Mouse (Mus musculus): ENCODE measurements around the gene Gm20696. TPM values are rescaled to one million over a fixed set of nuclear protein-coding genes. Genes with fewer than 3 reads are reported as not detected.
A peak's percentile ranks its signal among the peaks of the same experiment; 100 is the strongest.

Gene Gm20696
- polyA plus RNA-seq, 1 experiment from 2014 or later: 4.4 TPM

- ATAC-seq (ENCODE audit: low FRiP score): no peak
- Histone ChIP-seq H3K27ac (no peak overlapping the region), H3K4me3 (no peak overlapping the region), H3K36me3 (no peaks in the 10 kb centered on the region), H3K9ac (no peak overlapping the region), H3K27me3 (0 out of 2 replicates have a peak, but pooled peaks cover 2% of the 10 kb centered on the region), H3K9me3 (replicated peaks) (no peaks in the 10 kb centered on the region; the same call in 1 of the 2 replicates), H3K4me1 (no peaks in the 10 kb centered on the region), H3K4me2 (replicated peaks) (no peak overlapping the region)
- WGBS: 90% methylated on average over 5 of the region's 5 CpGs
These were observed 17.4 kb upstream of the Gm20696 start for GRCm38 (mm10) chr6:99683974-99684373.

- no peak overlapping the region for H3K9ac ChIP-seq
- no peak overlapping the region for H3K4me2 ChIP-seq (replicated peaks)
- H3K27me3 ChIP-seq: no peaks in the 10 kb centered on the region
- H3K9me3 ChIP-seq (replicated peaks): no peaks in the 10 kb centered on the region
- ATAC-seq (ENCODE audit: low FRiP score): no peak
- H3K4me1 ChIP-seq: no peaks in the 10 kb centered on the region
- 75% methylated on average over 11 of the region's 11 CpGs for WGBS
- no peak overlapping the region for H3K4me3 ChIP-seq
- no peaks in the 10 kb centered on the region for H3K36me3 ChIP-seq
- H3K27ac ChIP-seq: no peak overlapping the region
These were observed 11.5 kb upstream of the Gm20696 start for GRCm38 (mm10) chr6:99678108-99678507.

DNA sequence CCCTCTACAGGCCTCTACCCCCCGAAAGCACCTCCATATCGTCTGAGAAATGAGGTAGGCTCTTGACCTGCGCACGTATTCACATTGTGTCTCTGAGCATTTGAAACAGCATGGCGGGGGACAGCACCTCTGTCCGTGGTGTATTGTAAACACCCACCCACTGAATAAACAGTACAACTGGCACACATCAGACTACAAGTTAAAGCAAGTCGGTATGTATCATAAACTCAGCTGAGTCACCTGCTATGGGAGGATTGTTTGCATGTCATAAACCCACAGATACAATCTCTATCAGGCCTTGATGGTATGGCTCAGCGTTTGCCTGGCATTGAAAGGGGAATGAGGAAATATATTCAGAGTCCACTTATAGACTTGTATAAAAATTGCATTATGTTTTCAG, 10.7 kb upstream of the Gm20696 start:
- no peaks in the 10 kb centered on the region for H3K27me3 ChIP-seq
- ATAC-seq (ENCODE audit: low FRiP score): no peak
- H3K4me1 ChIP-seq: no peaks in the 10 kb centered on the region
- no peak overlapping the region for H3K4me2 ChIP-seq (replicated peaks)
- H3K9me3 ChIP-seq (replicated peaks): no peaks in the 10 kb centered on the region
- no peak overlapping the region for H3K4me3 ChIP-seq
- no peak overlapping the region for H3K27ac ChIP-seq
- WGBS: 90% methylated on average over 8 of the region's 8 CpGs
- no peaks in the 10 kb centered on the region for H3K36me3 ChIP-seq
- H3K9ac ChIP-seq: no peak overlapping the region

GRCm38 (mm10) chr6:99674482-99674881, 7.9 kb upstream of the Gm20696 start:
- ATAC-seq (ENCODE audit: low FRiP score): no peak
- H3K4me2 ChIP-seq (replicated peaks): no peak overlapping the region

GRCm38 (mm10) chr6:99671768-99672167, 5.2 kb upstream of the Gm20696 start:
- H3K4me2 ChIP-seq (replicated peaks): no peak overlapping the region
- peaks cover 28% of the 10 kb centered on the region for H3K4me1 ChIP-seq
- no peak for ATAC-seq (ENCODE audit: low FRiP score)
- H3K9me3 ChIP-seq (replicated peaks): no peaks in the 10 kb centered on the region
- no peaks in the 10 kb centered on the region for H3K36me3 ChIP-seq
- no peaks in the 10 kb centered on the region; the same call in 1 of the 2 replicates for H3K27me3 ChIP-seq
- H3K9ac ChIP-seq: no peak overlapping the region
- H3K27ac ChIP-seq: no peak overlapping the region
- 71% methylated on average over 3 of the region's 3 CpGs for WGBS
- no peak overlapping the region for H3K4me3 ChIP-seq

More at GRCm38 (mm10) chr6:99674482-99674881, 7.9 kb upstream of the Gm20696 start:
- Histone ChIP-seq H3K4me3 (no peak overlapping the region), H3K27ac (no peak overlapping the region), H3K4me1 (peaks cover 13% of the 10 kb centered on the region), H3K9ac (no peak overlapping the region), H3K27me3 (no peaks in the 10 kb centered on the region), H3K36me3 (no peaks in the 10 kb centered on the region), H3K9me3 (replicated peaks) (no peaks in the 10 kb centered on the region)
- WGBS: 79% methylated on average over 4 of the region's 4 CpGs

DNA sequence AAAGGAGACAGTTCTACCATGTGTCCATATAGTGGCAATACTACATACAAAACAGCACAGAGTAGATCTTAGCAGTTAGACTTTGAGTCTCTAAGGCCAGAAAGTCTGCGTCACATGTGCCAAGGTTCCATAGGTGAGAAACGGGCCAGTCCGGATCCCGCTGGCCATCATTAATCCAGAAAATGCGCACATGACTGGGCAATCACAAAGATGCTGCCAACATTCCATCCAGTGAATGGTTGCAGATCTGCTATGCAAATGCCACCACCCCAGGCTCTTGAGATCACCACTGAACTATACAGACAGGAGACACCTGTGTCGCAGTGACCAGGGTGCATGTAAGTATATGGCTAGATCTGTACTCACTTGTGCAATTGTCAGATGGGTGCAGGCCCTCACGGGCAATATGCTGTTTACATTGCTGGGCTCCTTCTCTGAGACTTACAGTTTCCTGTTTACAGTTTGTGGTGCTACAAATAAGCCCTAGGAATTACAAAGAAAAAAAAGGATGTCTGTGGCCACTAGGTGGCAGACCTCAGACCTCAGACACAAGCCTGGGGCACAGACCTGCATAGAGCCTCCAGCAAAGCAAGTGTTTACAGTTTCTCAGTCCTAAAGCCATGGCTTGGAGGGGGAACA, 4.0 kb upstream of the Gm20696 start:
- Histone ChIP-seq H3K4me2 (replicated peaks) (no peak overlapping the region), H3K4me1 (peaks cover 34% of the 10 kb centered on the region), H3K9me3 (replicated peaks) (no peaks in the 10 kb centered on the region), H3K9ac (no peak overlapping the region), H3K27ac (peak overlapping the region; percentile 48; the same call in 1 of the 2 replicates), H3K4me3 (no peak overlapping the region), H3K27me3 (no peaks in the 10 kb centered on the region; the same call in 1 of the 2 replicates), H3K36me3 (no peaks in the 10 kb centered on the region)
- WGBS: 64% methylated on average over 7 of the region's 7 CpGs
- no peak for ATAC-seq (ENCODE audit: low FRiP score)

- ATAC-seq (ENCODE audit: low FRiP score): peak; percentile 76
- H3K27ac ChIP-seq: peak overlapping the region; percentile 48
These were observed 3.1 kb upstream of the Gm20696 start for GRCm38 (mm10) chr6:99669481-99670325.

DNA sequence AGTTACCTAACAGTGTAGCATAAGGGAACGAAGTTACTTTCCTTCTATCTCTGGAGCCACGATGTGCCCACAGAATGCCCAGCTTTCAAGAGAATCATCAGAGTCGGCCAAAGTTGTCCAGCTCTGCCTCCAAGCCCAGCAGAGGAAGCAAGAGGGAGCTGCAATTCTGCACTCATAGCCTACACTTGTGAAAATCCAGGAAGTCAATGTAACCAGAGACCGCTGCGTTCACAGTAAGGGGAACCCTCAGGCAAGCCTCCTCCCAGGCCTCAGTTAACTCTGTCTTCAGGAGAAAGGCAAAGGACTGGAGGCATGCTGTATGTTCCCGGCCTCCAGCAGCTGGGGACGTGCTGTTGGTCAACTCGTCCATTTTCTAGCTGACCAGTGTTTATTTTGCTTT, 693 bp upstream of the Gm20696 start:
- no peaks in the 10 kb centered on the region for H3K36me3 ChIP-seq
- H3K27ac ChIP-seq: peak overlapping the region; percentile 82
- H3K4me1 ChIP-seq: peaks cover 43% of the 10 kb centered on the region
- H3K4me3 ChIP-seq: peak overlapping the region; percentile 82; the same call in 1 of the 2 replicates
- H3K9me3 ChIP-seq (replicated peaks): no peaks in the 10 kb centered on the region
- peak overlapping the region; percentile 90 for H3K4me2 ChIP-seq (replicated peaks)
- peaks cover 15% of the 10 kb centered on the region for H3K27me3 ChIP-seq
- ATAC-seq (ENCODE audit: low FRiP score): no peak
- H3K9ac ChIP-seq: no peak overlapping the region
- 35% methylated on average over 8 of the region's 8 CpGs for WGBS

More at GRCm38 (mm10) chr6:99669481-99670325, 3.1 kb upstream of the Gm20696 start:
- no peaks in the 10 kb centered on the region for H3K36me3 ChIP-seq
- peak overlapping the region; percentile 24 for H3K4me2 ChIP-seq (replicated peaks)
- peaks cover 38% of the 10 kb centered on the region for H3K4me1 ChIP-seq
- H3K9ac ChIP-seq: no peak overlapping the region
- peaks cover 4% of the 10 kb centered on the region; the same call in 1 of the 2 replicates for H3K27me3 ChIP-seq
- no peak overlapping the region for H3K4me3 ChIP-seq
- WGBS: 19% methylated on average over 5 of the region's 5 CpGs
- no peaks in the 10 kb centered on the region for H3K9me3 ChIP-seq (replicated peaks)

- Histone ChIP-seq H3K27ac (peak overlapping the region; percentile 82; the same call in 1 of the 2 replicates), H3K27me3 (peaks cover 15% of the 10 kb centered on the region), H3K36me3 (no peaks in the 10 kb centered on the region), H3K9me3 (replicated peaks) (no peaks in the 10 kb centered on the region), H3K4me2 (replicated peaks) (peak overlapping the region; percentile 90), H3K4me3 (peak overlapping the region; percentile 82), H3K9ac (peak overlapping the region; percentile 82), H3K4me1 (peaks cover 50% of the 10 kb centered on the region)
- WGBS: 31% methylated on average over 16 of the region's 16 CpGs
- 0 out of 2 replicates have a peak, but pooled peaks have one; percentile 6 for ATAC-seq (ENCODE audit: low FRiP score)
These were observed 910 bp downstream of the Gm20696 start for GRCm38 (mm10) chr6:99665457-99666317.

DNA sequence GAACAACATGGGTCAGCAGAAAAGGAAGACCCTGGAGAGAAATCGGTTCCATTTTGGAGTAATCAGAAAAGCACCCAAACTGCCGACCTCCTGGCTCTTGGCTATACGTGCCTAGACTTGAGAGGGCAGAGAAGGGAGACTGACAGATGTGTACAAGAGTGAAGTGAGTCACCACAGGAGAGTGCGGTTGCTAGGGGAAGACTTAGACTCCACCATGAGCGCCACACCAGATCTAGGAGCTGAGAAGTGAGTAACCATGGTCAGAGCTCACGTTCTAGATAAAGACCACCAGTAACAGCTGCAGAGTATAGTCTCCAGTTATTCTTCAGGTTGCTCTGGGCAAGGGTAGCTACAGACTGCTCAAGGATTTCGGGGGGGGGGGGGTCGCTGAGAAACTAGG, 3.4 kb downstream of the Gm20696 start:
- H3K36me3 ChIP-seq: no peaks in the 10 kb centered on the region
- H3K27ac ChIP-seq: no peak overlapping the region
- no peaks in the 10 kb centered on the region for H3K9me3 ChIP-seq (replicated peaks)
- WGBS: 81% methylated on average over 8 of the region's 8 CpGs
- ATAC-seq (ENCODE audit: low FRiP score): no peak
- H3K9ac ChIP-seq: no peak overlapping the region
- H3K27me3 ChIP-seq: peaks cover 15% of the 10 kb centered on the region
- H3K4me3 ChIP-seq: no peak overlapping the region
- H3K4me2 ChIP-seq (replicated peaks): no peak overlapping the region
- H3K4me1 ChIP-seq: peaks cover 38% of the 10 kb centered on the region

DNA sequence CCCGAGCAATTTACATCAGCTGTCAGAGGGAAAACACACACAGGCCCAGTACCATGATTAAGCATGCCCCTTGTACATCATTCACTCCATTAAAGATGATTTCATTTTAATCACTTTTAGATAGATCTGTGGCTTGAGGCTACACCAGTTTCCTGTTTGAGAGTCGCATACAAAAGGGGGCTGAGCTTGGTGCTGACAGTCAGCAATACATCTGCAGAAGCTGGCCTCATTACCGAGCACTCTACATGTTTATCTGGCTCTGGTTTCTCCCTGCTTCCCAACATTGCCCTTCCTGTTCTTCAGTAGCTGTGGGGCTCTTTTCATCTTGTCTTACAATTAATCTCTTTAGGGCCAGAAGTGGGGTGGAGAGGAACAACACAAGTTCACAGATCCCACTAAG, 6.2 kb downstream of the Gm20696 start:
- WGBS: 44% methylated on average over 3 of the region's 3 CpGs
- no peak overlapping the region for H3K9ac ChIP-seq
- H3K27ac ChIP-seq: no peak overlapping the region
- H3K27me3 ChIP-seq: peaks cover 15% of the 10 kb centered on the region
- H3K4me1 ChIP-seq: peaks cover 22% of the 10 kb centered on the region
- ATAC-seq (ENCODE audit: low FRiP score): no peak; the same call in 1 of the 2 replicates
- no peak overlapping the region for H3K4me3 ChIP-seq
- no peak overlapping the region for H3K4me2 ChIP-seq (replicated peaks)
- no peaks in the 10 kb centered on the region for H3K9me3 ChIP-seq (replicated peaks)
- H3K36me3 ChIP-seq: no peaks in the 10 kb centered on the region

DNA sequence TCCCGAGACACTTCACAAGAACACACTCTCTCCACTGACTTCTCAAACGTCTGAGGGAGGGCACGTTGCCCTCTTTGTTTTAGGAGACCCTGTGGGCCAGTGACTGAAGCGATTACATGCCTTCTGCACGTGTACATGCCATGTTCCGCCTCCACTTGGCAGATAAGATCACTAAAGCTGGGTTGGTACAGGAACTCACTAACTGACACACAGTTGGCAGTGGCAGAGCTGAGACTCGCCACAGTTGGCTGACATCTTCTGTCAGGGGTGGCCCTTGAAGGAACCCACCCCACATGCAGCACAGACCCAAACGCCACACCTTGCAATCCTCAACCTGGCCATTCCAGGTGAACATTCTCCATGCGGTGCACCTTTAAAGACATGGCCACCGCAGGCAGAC, 8.0 kb downstream of the Gm20696 start:
- H3K27ac ChIP-seq: no peak overlapping the region
- no peak overlapping the region for H3K4me2 ChIP-seq (replicated peaks)
- peaks cover 21% of the 10 kb centered on the region for H3K4me1 ChIP-seq
- WGBS: 89% methylated on average over 10 of the region's 10 CpGs
- no peaks in the 10 kb centered on the region for H3K9me3 ChIP-seq (replicated peaks)
- H3K27me3 ChIP-seq: peaks cover under 1% of the 10 kb centered on the region; the same call in 1 of the 2 replicates
- ATAC-seq (ENCODE audit: low FRiP score): no peak
- H3K9ac ChIP-seq: no peak overlapping the region
- no peaks in the 10 kb centered on the region for H3K36me3 ChIP-seq
- no peak overlapping the region for H3K4me3 ChIP-seq

All from hindbrain, embryonic 12.5 days (tissue).